Mouse (Mus musculus): ENCODE data around the gene Zfp710. TPM values are rescaled to one million over a fixed set of nuclear protein-coding genes. Genes with fewer than 3 reads are reported as not detected.
"Not testable (repeated sequence)": the region's sequence is repeated elsewhere in the genome, so short reads cannot be mapped to it uniquely, and the experiment has no call there.

The Zfp710 gene
- polyA plus RNA-seq, 1 experiment from 2014 or later: 15.8 TPM

GRCm38 (mm10) chr7:80049746-80050145, 25.1 kb downstream of the Zfp710 start:
- H3K9me3 ChIP-seq: no peaks in the 10 kb centered on the region
- no peaks in the 10 kb centered on the region for H3K36me3 ChIP-seq
- H3K9ac ChIP-seq: no peak overlapping the region
- no peak overlapping the region for H3K4me3 ChIP-seq (replicated peaks)
- peaks cover 51% of the 10 kb centered on the region for H3K4me1 ChIP-seq
- no peak for ATAC-seq (ENCODE audit: insufficient read depth, low FRiP score, low read depth)
- H3K4me2 ChIP-seq: no peak overlapping the region
- no peak overlapping the region for H3K27ac ChIP-seq
- WGBS: 64% methylated on average over 2 of the region's 2 CpGs
- H3K27me3 ChIP-seq (replicated peaks): no peaks in the 10 kb centered on the region

DNA sequence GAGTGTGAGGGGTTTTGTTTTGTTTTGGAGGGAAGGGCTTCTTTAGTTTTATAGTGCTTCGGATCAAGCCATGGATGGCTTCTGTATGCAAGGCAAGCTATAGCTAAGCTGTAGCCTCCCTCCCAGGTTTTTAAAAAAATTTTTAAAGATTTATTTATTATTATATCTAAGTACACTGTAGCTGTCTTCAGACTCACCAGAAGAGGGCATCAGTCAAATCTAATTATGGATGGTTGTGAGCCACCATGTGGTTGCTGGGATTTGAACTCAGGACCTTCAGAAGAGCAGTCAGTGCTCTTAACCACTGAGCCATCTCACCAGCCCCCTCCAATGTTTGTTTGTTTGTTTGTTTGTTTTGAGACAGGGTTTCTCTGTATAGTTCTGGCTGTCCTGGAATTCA, 25.8 kb downstream of the Zfp710 start:
- H3K4me1 ChIP-seq: peaks cover 46% of the 10 kb centered on the region

GRCm38 (mm10) chr7:80051835-80052234, 27.2 kb downstream of the Zfp710 start:
- H3K27ac ChIP-seq: peak overlapping the region; percentile 57; the same call in 1 of the 2 replicates
- H3K27me3 ChIP-seq (replicated peaks): no peaks in the 10 kb centered on the region
- peaks cover 54% of the 10 kb centered on the region for H3K4me1 ChIP-seq
- H3K36me3 ChIP-seq: no peaks in the 10 kb centered on the region
- ATAC-seq (ENCODE audit: insufficient read depth, low FRiP score, low read depth): no peak
- H3K9ac ChIP-seq: no peak overlapping the region
- no peak overlapping the region for H3K4me3 ChIP-seq (replicated peaks)
- WGBS: 42% methylated on average over 6 of the region's 6 CpGs
- no peaks in the 10 kb centered on the region for H3K9me3 ChIP-seq
- peak overlapping the region; percentile 19; the same call in 1 of the 2 replicates for H3K4me2 ChIP-seq

More for the DNA sequence above, 25.8 kb downstream of the Zfp710 start:
- H3K4me3 ChIP-seq (replicated peaks); H3K4me2 ChIP-seq; H3K27ac ChIP-seq; ATAC-seq (ENCODE audit: insufficient read depth, low FRiP score, low read depth); H3K9ac ChIP-seq; H3K27me3 ChIP-seq (replicated peaks); H3K9me3 ChIP-seq; H3K36me3 ChIP-seq: not testable (repeated sequence)
- WGBS: 90% methylated on average over 1 of the region's 1 CpGs

DNA sequence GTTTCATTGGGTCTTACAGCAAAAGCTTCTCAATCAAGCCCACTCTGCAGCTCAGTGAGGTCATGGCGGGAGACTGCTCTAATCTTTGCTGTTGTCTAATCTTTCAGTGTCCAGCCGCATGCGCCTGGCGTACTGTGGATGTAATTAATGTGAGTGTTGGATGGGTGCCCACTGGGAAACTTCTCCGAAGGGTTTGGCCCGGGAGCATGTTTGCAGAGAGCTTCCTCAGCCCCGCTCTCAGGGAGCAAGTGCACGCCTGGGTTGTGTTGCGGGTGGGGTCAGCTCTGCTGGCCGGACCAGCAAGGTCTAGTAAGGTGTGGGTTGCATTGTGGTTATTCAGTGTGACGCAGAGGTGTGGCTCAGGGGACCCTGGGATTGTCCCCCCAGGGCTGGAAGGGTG, 27.6 kb downstream of the Zfp710 start:
- peak overlapping the region; percentile 19 for H3K4me2 ChIP-seq
- H3K27ac ChIP-seq: peak overlapping the region; percentile 57; the same call in 1 of the 2 replicates
- peaks cover 54% of the 10 kb centered on the region for H3K4me1 ChIP-seq
- WGBS: 15% methylated on average over 11 of the region's 11 CpGs
- H3K4me3 ChIP-seq (replicated peaks): no peak overlapping the region
- no peaks in the 10 kb centered on the region for H3K27me3 ChIP-seq (replicated peaks)
- no peaks in the 10 kb centered on the region for H3K9me3 ChIP-seq
- peak; percentile 55 for ATAC-seq (ENCODE audit: insufficient read depth, low FRiP score, low read depth)
- H3K36me3 ChIP-seq: no peaks in the 10 kb centered on the region
- H3K9ac ChIP-seq: no peak overlapping the region

DNA sequence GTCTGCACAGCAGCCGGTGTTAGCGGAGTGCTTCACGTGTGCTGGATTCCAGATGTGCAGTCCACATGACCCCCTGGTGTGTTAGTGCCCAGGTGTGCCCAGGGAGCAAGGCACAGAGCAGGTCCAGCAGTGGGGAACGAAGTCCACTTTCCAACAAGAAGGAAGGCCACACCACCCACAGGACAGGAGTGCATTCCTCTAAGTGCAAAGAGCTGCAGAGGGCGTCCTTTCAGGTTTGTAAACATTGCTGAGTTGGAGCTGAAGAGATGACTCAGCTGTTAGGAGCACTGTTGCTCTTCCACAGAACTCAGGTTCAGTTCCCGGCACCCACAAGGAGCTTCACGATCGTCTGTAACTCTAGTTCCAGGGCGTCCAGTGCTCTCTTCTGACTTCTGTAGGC, 28.5 kb downstream of the Zfp710 start:
- 87% methylated on average over 9 of the region's 9 CpGs for WGBS
- H3K4me3 ChIP-seq (replicated peaks): no peak overlapping the region
- H3K9ac ChIP-seq: no peak overlapping the region
- H3K9me3 ChIP-seq: no peaks in the 10 kb centered on the region
- H3K4me1 ChIP-seq: peaks cover 59% of the 10 kb centered on the region
- H3K27me3 ChIP-seq (replicated peaks): no peaks in the 10 kb centered on the region
- no peak overlapping the region; the same call in 1 of the 2 replicates for H3K27ac ChIP-seq
- no peak for ATAC-seq (ENCODE audit: insufficient read depth, low FRiP score, low read depth)
- no peak overlapping the region for H3K4me2 ChIP-seq
- no peaks in the 10 kb centered on the region for H3K36me3 ChIP-seq

DNA sequence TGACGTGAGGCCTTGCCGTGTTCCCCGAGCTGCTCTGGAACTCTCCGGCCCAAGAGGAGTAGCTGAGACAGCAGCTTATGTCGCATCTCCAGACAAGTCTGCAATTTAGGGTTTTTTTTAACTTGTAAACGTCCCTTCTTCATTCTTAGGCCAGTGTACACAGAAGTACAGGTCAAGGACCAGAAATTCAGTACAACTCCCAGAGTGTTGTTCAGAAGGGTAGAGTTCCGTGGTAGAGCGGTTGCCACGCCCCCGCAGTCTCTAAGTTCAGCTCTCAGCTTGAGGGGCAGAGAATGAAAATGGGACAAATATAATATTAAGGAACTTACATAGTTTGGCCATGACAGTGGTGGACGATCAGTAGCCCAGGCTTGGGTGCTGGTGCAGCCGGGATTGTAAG, 31.2 kb downstream of the Zfp710 start:
- no peak overlapping the region for H3K9ac ChIP-seq
- H3K36me3 ChIP-seq: no peaks in the 10 kb centered on the region
- no peaks in the 10 kb centered on the region for H3K27me3 ChIP-seq (replicated peaks)
- no peak overlapping the region for H3K4me3 ChIP-seq (replicated peaks)
- no peak overlapping the region; the same call in 1 of the 2 replicates for H3K27ac ChIP-seq
- H3K4me1 ChIP-seq: peaks cover 69% of the 10 kb centered on the region
- H3K9me3 ChIP-seq: no peaks in the 10 kb centered on the region
- no peak for ATAC-seq (ENCODE audit: insufficient read depth, low FRiP score, low read depth)
- 62% methylated on average over 12 of the region's 12 CpGs for WGBS
- no peak overlapping the region for H3K4me2 ChIP-seq

GRCm38 (mm10) chr7:80057002-80057691, 32.5 kb downstream of the Zfp710 start:
- H3K9me3 ChIP-seq: no peaks in the 10 kb centered on the region
- H3K4me1 ChIP-seq: peaks cover 58% of the 10 kb centered on the region
- WGBS: 51% methylated on average over 4 of the region's 4 CpGs
- ATAC-seq (ENCODE audit: insufficient read depth, low FRiP score, low read depth): peak; percentile 77
- H3K4me3 ChIP-seq (replicated peaks): no peak overlapping the region
- H3K27ac ChIP-seq: peak overlapping the region; percentile 87
- H3K9ac ChIP-seq: no peak overlapping the region
- H3K36me3 ChIP-seq: no peaks in the 10 kb centered on the region
- H3K4me2 ChIP-seq: peak overlapping the region; percentile 22; the same call in 1 of the 2 replicates
- no peaks in the 10 kb centered on the region for H3K27me3 ChIP-seq (replicated peaks)

- WGBS: 51% methylated on average over 14 of the region's 14 CpGs
- H3K27ac ChIP-seq: peak overlapping the region; percentile 87
- H3K4me3 ChIP-seq (replicated peaks): no peak overlapping the region
- no peak for ATAC-seq (ENCODE audit: insufficient read depth, low FRiP score, low read depth)
- peak overlapping the region; percentile 19; the same call in 1 of the 2 replicates for H3K4me2 ChIP-seq
- no peaks in the 10 kb centered on the region for H3K9me3 ChIP-seq
- H3K36me3 ChIP-seq: no peaks in the 10 kb centered on the region
- H3K9ac ChIP-seq: no peak overlapping the region
- H3K27me3 ChIP-seq (replicated peaks): no peaks in the 10 kb centered on the region
- peaks cover 52% of the 10 kb centered on the region for H3K4me1 ChIP-seq
Observed at GRCm38 (mm10) chr7:80057781-80058180, 33.2 kb downstream of the Zfp710 start.

DNA sequence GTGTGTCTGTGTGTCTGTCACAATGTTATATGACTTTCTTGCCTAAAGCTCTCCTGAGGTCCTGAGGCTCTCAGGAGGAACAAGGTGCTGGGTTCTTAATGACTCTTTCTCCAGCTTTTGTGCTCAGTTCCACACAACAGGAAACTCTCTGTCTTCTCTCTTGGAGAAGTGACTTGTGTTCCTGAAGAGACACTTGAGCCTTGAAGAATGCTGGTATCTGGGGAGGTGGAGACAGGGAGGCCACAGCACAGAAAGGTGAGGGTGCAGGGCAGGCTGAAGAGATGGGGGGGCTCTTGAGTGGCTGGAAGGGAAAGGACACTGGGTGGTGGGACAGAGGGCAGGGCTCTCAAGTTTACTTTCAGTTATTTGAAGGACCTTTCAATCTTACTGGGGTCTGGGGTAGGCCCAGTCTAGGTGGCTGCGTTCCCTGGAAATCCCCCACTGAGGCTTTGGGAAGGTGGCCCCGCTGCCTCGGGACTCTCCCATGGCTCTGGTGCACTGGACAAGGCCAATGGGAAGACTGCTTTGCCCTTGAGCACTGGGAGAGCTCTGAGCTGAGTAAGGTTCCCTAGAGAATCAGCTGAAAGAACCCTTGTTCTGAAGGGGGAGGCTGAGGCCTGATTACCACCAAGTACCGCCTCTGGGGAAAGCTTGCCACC, 33.9 kb downstream of the Zfp710 start:
- ATAC-seq (ENCODE audit: insufficient read depth, low FRiP score, low read depth): no peak
- Histone ChIP-seq H3K27ac (peak overlapping the region; percentile 87), H3K36me3 (no peaks in the 10 kb centered on the region), H3K4me1 (peaks cover 46% of the 10 kb centered on the region), H3K9ac (no peak overlapping the region), H3K4me3 (replicated peaks) (no peak overlapping the region), H3K9me3 (no peaks in the 10 kb centered on the region), H3K4me2 (no peak overlapping the region), H3K27me3 (replicated peaks) (no peaks in the 10 kb centered on the region)
- WGBS: 64% methylated on average over 4 of the region's 4 CpGs

GRCm38 (mm10) chr7:80059064-80059838, 34.6 kb downstream of the Zfp710 start:
- H3K27ac ChIP-seq: peak overlapping the region; percentile 87
- no peaks in the 10 kb centered on the region for H3K36me3 ChIP-seq
- no peaks in the 10 kb centered on the region for H3K9me3 ChIP-seq
- H3K4me3 ChIP-seq (replicated peaks): no peak overlapping the region
- H3K4me1 ChIP-seq: peaks cover 51% of the 10 kb centered on the region
- H3K4me2 ChIP-seq: no peak overlapping the region
- H3K9ac ChIP-seq: no peak overlapping the region
- WGBS: 61% methylated on average over 13 of the region's 13 CpGs
- ATAC-seq (ENCODE audit: insufficient read depth, low FRiP score, low read depth): no peak
- no peaks in the 10 kb centered on the region for H3K27me3 ChIP-seq (replicated peaks)

DNA sequence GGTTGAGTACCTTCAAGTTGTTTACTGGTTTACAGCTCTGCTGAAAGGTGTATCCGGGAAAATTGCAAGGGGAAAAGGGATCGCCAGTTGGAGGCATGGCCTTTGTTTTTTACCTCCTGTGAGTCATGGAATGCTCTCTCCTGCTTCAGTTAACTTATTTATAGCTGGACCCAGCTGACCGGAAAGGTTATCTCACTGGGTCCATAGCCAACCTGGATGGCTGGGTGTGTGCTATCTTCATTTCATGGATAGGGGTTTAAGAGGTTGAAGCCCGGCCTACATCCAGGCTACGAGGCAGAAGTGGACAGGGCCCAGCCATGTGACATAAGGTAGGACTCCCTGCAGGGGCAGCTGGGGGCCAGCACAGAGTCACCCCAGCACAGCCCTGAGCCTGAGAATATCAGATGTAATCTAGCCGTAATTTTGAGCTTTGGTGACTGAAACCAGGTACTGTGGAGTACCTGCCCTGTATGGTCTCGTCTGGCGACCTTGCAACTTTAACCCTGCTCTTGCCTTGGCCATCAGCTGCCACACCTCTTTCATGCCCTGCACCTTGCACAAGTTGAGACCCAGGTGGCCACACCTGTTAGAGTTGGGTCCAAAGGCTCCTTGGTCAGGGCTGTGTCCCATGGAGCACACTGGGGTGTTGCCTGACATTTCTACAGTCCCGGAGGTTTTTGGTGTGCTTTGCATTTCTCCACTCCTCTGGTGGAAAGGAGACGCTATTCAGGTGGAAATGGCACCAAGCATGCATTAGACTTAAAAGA, 35.6 kb downstream of the Zfp710 start:
- no peak for ATAC-seq (ENCODE audit: insufficient read depth, low FRiP score, low read depth)
- Histone ChIP-seq H3K4me3 (replicated peaks) (no peak overlapping the region), H3K4me1 (peaks cover 51% of the 10 kb centered on the region), H3K36me3 (no peaks in the 10 kb centered on the region), H3K27me3 (replicated peaks) (no peaks in the 10 kb centered on the region), H3K9ac (no peak overlapping the region), H3K27ac (peak overlapping the region; percentile 87; the same call in 1 of the 2 replicates), H3K4me2 (no peak overlapping the region), H3K9me3 (no peaks in the 10 kb centered on the region)
- WGBS: 80% methylated on average over 10 of the region's 10 CpGs

Data from stomach, embryonic 15.5 days (tissue).